Mouse (Mus musculus): ENCODE measurements around the gene Morn1. TPM values are rescaled to one million over a fixed set of nuclear protein-coding genes. Genes with fewer than 3 reads are reported as not detected.

Gene Morn1
- total and polyA plus RNA-seq, 3 experiments = 3.8 to 8.7 (median 4.0) TPM

DNA sequence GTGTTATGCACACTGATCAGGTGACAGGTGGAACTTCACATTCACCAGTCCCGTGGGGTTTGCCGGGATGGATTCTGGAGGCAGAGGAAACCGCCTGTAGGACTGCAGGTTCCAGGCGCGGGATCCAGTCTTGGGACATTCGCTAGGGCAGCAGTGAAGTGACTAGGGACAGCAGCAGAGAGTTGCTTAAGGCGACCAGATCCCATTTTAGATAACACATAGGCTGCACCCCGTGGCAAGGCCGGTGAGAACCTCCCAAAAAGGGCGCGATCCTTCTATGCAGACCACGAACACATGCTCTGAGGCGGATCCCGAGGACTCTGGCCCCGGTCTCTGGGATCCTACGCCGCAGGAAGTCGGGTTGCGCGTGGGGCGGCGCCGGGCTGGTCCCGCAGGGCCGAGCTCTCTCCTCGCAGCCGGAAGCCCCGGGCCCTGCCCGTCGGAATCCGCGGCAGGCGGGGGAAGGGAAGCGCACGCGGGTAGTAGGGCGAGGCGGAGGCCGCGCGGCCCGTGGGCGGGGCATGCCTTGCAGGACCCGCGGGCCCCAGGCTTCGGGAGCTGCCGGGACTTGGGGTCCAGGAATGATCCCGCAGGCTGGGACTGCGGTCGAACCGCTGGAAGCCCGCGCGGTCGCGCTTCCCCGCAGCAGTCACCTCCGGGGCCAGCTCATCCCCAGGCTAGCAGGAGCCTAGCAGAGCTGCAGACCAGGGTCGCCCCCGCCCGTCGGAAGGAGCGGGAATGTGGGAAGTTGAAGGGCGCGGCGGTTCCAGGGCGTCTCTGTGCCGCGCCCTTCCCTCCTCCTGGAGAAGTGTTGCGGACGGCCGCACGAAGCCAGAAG is 64.1 kb downstream of the Morn1 start:
- no peak for TF ChIP-seq PAX5 (IDR thresholded peaks at IDR 0.05; ENCODE audit: low read length)
- TF ChIP-seq TCF12 (IDR thresholded peaks at IDR 0.05; ENCODE audit: low read depth, low read length) = no peak
- H3K4me3 ChIP-seq (replicated peaks in 1 of 3; ENCODE audit: low read depth in 2 of 3, low read length in 2 of 3, poor library complexity in 1 of 3) = no peak overlapping the region
- no peak overlapping the region for H3K9ac ChIP-seq (ENCODE audit: insufficient read depth, low read depth)
- H3K27ac ChIP-seq (ENCODE audit: insufficient read depth, low read depth) = no peak overlapping the region
- no peaks in the 10 kb centered on the region for H3K27me3 ChIP-seq (replicated peaks)
- no peak overlapping the region for H3K4me2 ChIP-seq (ENCODE audit: insufficient read depth, low read depth, poor library complexity, severe bottlenecking)
- no peak for DNase-seq (ENCODE audit: extremely low read depth)
- dilution Hi-C loops (cut with MboI; ENCODE audit: extremely low pct_ligation_motif_present, extremely low pct_unique_long_range_greater_than_20kb, low sequenced_read_pairs) = no loop called here
- peaks cover 12 to 49% of the 10 kb centered on the region in 2 experiments for H3K36me3 ChIP-seq (replicated peaks in 1 of 2; ENCODE audit: control insufficient read depth in 1 of 2, insufficient read depth in 1 of 2, low read length in 1 of 2)
- H3K4me1 ChIP-seq (ENCODE audit: control insufficient read depth in 1 of 2, insufficient read depth in 2 of 2) = peaks cover 13 to 40% of the 10 kb centered on the region in 2 experiments
- peaks cover 14% of the 10 kb centered on the region for H3K9me3 ChIP-seq (replicated peaks; ENCODE audit: low read length)
- in situ Hi-C loops (cut with MboI; ENCODE audit: low pct_ligation_motif_present, low pct_unique_long_range_greater_than_20kb, low sequenced_read_pairs) = no loop called here
- H3K79me2 ChIP-seq (replicated peaks; ENCODE audit: control insufficient read depth, extremely low read depth, insufficient read depth, poor library complexity, severe bottlenecking) = no peaks in the 10 kb centered on the region

DNA sequence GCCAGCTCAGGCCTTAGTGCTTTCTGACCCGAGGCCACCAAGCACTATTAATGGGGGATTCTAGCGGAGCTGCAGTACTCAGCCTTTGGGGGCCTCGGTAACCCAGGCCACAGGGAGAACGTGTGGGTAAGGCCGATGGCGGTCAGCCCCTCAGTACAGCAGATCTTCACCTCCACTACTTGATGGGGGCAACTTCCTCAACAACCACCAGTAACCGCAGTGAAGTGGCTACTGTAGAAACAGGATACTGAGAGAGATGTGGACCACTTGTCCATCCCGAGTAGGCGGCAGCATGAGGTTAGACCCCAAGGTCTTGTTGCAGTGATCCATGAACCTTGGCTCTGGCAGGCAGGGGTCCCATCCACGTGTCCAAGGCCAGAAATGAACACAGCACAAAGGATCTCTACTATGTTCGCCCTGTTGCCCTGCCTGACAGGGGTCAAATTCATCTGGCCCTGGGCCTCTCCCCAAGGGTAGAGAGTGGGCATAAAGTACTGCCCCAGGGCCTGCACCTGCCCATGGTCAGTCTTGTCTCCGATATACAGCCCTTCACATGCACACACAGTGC is 64.9 kb downstream of the Morn1 start:
- Histone ChIP-seq H3K27ac (ENCODE audit: insufficient read depth, low read depth) (no peak overlapping the region), H3K9ac (ENCODE audit: insufficient read depth, low read depth) (no peak overlapping the region), H3K79me2 (replicated peaks; ENCODE audit: control insufficient read depth, extremely low read depth, insufficient read depth, poor library complexity, severe bottlenecking) (no peaks in the 10 kb centered on the region), H3K4me3 (replicated peaks in 1 of 3; ENCODE audit: low read depth in 2 of 3, low read length in 2 of 3, poor library complexity in 1 of 3) (no peak overlapping the region), H3K4me1 (ENCODE audit: control insufficient read depth in 1 of 2, insufficient read depth in 2 of 2) (peaks cover 9 to 32% of the 10 kb centered on the region in 2 experiments), H3K4me2 (ENCODE audit: insufficient read depth, low read depth, poor library complexity, severe bottlenecking) (no peak overlapping the region), H3K36me3 (replicated peaks in 1 of 2; ENCODE audit: control insufficient read depth in 1 of 2, insufficient read depth in 1 of 2, low read length in 1 of 2) (peaks cover 20 to 58% of the 10 kb centered on the region in 2 experiments), H3K27me3 (replicated peaks) (no peaks in the 10 kb centered on the region), H3K9me3 (replicated peaks; ENCODE audit: low read length) (peaks cover 14% of the 10 kb centered on the region)
- in situ Hi-C loops (cut with MboI; ENCODE audit: low pct_ligation_motif_present, low pct_unique_long_range_greater_than_20kb, low sequenced_read_pairs) = no loop called here
- no peak for TF ChIP-seq POLR2A (IDR thresholded peaks at IDR 0.05; ENCODE audit: low read depth, low read length)
- TF ChIP-seq GABPA (IDR thresholded peaks at IDR 0.05; ENCODE audit: insufficient replicate concordance, low read depth, low read length) = no peak
- TF ChIP-seq ZKSCAN1 (IDR thresholded peaks at IDR 0.05; ENCODE audit: borderline replicate concordance, low read depth, low read length) = no peak
- no peak for TF ChIP-seq UBTF (IDR thresholded peaks at IDR 0.05; ENCODE audit: low read depth, low read length)
- no peak for TF ChIP-seq ETS1 (conservative IDR thresholded peaks at IDR 0.05; ENCODE audit: low read depth, low read length)
- TF ChIP-seq KAT2A (IDR thresholded peaks at IDR 0.05; ENCODE audit: insufficient replicate concordance, low read length) = no peak
- TF ChIP-seq USF1 (IDR thresholded peaks at IDR 0.05; ENCODE audit: low read depth, low read length) = no peak
- no peak for TF ChIP-seq E2F4 (IDR thresholded peaks at IDR 0.05; ENCODE audit: insufficient replicate concordance, low read depth, low read length)
- no peak for TF ChIP-seq CHD1 (IDR thresholded peaks at IDR 0.05; ENCODE audit: low read depth, low read length)
- TF ChIP-seq NELFE (IDR thresholded peaks at IDR 0.05; ENCODE audit: low read depth, low read length) = no peak
- TF ChIP-seq RCOR1 (conservative IDR thresholded peaks at IDR 0.05; ENCODE audit: low read depth, low read length) = no peak
- no peak for TF ChIP-seq NRF1 (IDR thresholded peaks at IDR 0.05; ENCODE audit: low read depth, low read length)
- TF ChIP-seq CTCF (conservative IDR thresholded peaks at IDR 0.05 in 1 of 2, IDR thresholded peaks at IDR 0.05 in 1 of 2; ENCODE audit: low read depth in 2 of 2, low read length in 2 of 2) = no peak
- TF ChIP-seq MXI1 (IDR thresholded peaks at IDR 0.05; ENCODE audit: low read depth, low read length) = no peak
- TF ChIP-seq ZMIZ1 (IDR thresholded peaks at IDR 0.05; ENCODE audit: low read depth, low read length) = no peak
- no peak for TF ChIP-seq MEF2A (IDR thresholded peaks at IDR 0.05; ENCODE audit: borderline replicate concordance, low read depth, low read length)
- TF ChIP-seq JUN (IDR thresholded peaks at IDR 0.05; ENCODE audit: insufficient read depth, low read depth, low read length) = no peak
- DNase-seq (ENCODE audit: extremely low read depth) = no peak
- dilution Hi-C loops (cut with MboI; ENCODE audit: extremely low pct_ligation_motif_present, extremely low pct_unique_long_range_greater_than_20kb, low sequenced_read_pairs) = no loop called here

All from CH12.LX (cell line).